Comparison of ENCODE assay signal across 23 mouse cellular contexts in genomic region chr17:12659233-12659632, GRCm38 (mm10). TPM values are rescaled to one million over a fixed set of nuclear protein-coding genes. Genes with fewer than 3 reads are reported as not detected.
"Had no signal": no experiment of that assay in that cellular context is flagged by ENCODE, and none has a peak within 500 bp of the region (broad histone marks: within the 10 kb centered on the region; RNA-seq: fewer than 3 reads in every experiment).

No protein-coding gene starts in this region.

- DNase-seq: lung, adult 18-20 months; lung, embryonic 14.5 days; lung, postnatal 10 days; lung, postnatal 4 days; midbrain, embryonic 14.5 days; retina, postnatal 1 day; right cerebral cortex, adult 18-20 months; right cerebral cortex, postnatal 25 days; right cerebral cortex, postnatal 4 days; spleen, adult 18-20 months; thymus, adult 2 months; thymus, postnatal 25 days; thymus, postnatal 4 days had no signal

- H3K36me3 ChIP-seq: midbrain, embryonic 10.5 days; midbrain, embryonic 12.5 days; neural tube, embryonic 13.5 days; neural tube, embryonic 15.5 days; stomach, embryonic 15.5 days had no signal

- H3K9me3 ChIP-seq: midbrain, embryonic 10.5 days; midbrain, embryonic 12.5 days; neural tube, embryonic 13.5 days; neural tube, embryonic 15.5 days; stomach, embryonic 15.5 days had no signal

- H3K27me3 ChIP-seq: neural tube, embryonic 13.5 days; neural tube, embryonic 15.5 days; stomach, embryonic 15.5 days had no signal

- H3K4me2 ChIP-seq: lung, embryonic 14.5 days; midbrain, embryonic 12.5 days; neural tube, embryonic 13.5 days; neural tube, embryonic 15.5 days; stomach, embryonic 15.5 days had no signal

- H3K9ac ChIP-seq: lung, embryonic 14.5 days; midbrain, embryonic 12.5 days; neural tube, embryonic 13.5 days; neural tube, embryonic 15.5 days; stomach, embryonic 15.5 days had no signal

- ATAC-seq: midbrain, embryonic 16.5 days had no signal

- H3K4me3 ChIP-seq: midbrain, embryonic 10.5 days; midbrain, embryonic 12.5 days; myocyte; neural tube, embryonic 13.5 days; neural tube, embryonic 15.5 days; stomach, embryonic 15.5 days had no signal

- H3K4me1 ChIP-seq: midbrain, embryonic 10.5 days; midbrain, embryonic 12.5 days; neural tube, embryonic 13.5 days had no signal

- H3K27ac ChIP-seq: midbrain, embryonic 10.5 days; midbrain, embryonic 12.5 days; neural tube, embryonic 13.5 days; neural tube, embryonic 15.5 days; stomach, embryonic 15.5 days; stomach, postnatal 0 days had no signal

RNA-seq across cellular contexts. Expression of gene Slc22a1, which starts 16.4 kb away (rescaled TPM):
- polyA plus RNA-seq: midbrain, embryonic 10.5 days; midbrain, embryonic 12.5 days; midbrain, embryonic 14.5 days; midbrain, embryonic 16.5 days; myocyte; neural tube, embryonic 11.5 days; neural tube, embryonic 13.5 days; neural tube, embryonic 15.5 days; testis, adult 2 months had no signal
